Mouse (Mus musculus): Measurements from ENCODE around the gene OR5BS1P.

DNA sequence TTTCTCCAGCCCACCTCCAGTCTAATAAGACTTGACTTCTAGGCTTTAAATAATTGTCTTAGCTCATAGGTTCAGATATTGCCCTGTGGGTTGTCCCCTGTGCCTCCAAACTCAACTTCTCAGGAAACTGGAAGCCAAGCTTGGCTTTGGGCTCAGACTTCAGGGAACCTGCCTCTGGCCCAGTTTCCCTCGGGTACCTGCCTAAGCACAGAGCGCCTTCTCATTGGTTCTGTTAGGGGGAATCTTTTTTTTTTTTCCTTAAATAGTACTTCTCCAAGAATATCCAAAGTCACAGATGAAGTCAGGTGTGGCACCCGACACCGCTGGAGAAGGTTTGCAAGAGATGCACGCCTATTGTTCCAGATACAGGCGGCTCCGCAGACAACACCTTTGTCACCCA is 17.4 kb upstream of the OR5BS1P start, which contains the start of gene Olfr281:
- TF ChIP-seq CTCF (IDR thresholded peaks at IDR 0.05; ENCODE audit: low read depth) = no peak
- no peak for TF ChIP-seq EP300 (optimal IDR thresholded peaks at IDR 0.05)

All from stomach, postnatal 0 days (tissue).